Mouse (Mus musculus): ENCODE measurements around the gene Ptp4a2. TPM values are rescaled to one million over a fixed set of nuclear protein-coding genes. Genes with fewer than 3 reads are reported as not detected.

Gene Ptp4a2
- polyA plus RNA-seq, 1 experiment = 138 TPM

GRCm38 (mm10) chr4:129793713-129794329 is 17.2 kb upstream of the Ptp4a2 start:
- Histone ChIP-seq H3K36me3 (ENCODE audit: control insufficient read depth, insufficient read depth) (no peaks in the 10 kb centered on the region), H3K4me2 (ENCODE audit: low read depth) (peak overlapping the region; percentile 50), H3K4me3 (no peak overlapping the region), H3K27me3 (ENCODE audit: control insufficient read depth, insufficient read depth, insufficient read length) (no peaks in the 10 kb centered on the region), H3ac (ENCODE audit: control insufficient read depth, insufficient read length) (no peak overlapping the region), H3K79me2 (ENCODE audit: control insufficient read depth, insufficient read depth) (no peaks in the 10 kb centered on the region)
- no peak for TF ChIP-seq POLR2A (IDR thresholded peaks at IDR 0.05; ENCODE audit: insufficient read length, low read depth)
- peak; percentile 67; the same call in 1 of the 2 replicates for TF ChIP-seq CEBPB (IDR thresholded peaks at IDR 0.05; ENCODE audit: insufficient read depth, poor library complexity, severe bottlenecking)
- TF ChIP-seq MYOD1 (IDR thresholded peaks at IDR 0.05; ENCODE audit: control insufficient read depth in 1 of 3, insufficient read length in 2 of 3, low read depth in 2 of 3) = peak in 2 of 3 experiments; percentile 8 to 68
- TF ChIP-seq REST (IDR thresholded peaks at IDR 0.05; ENCODE audit: insufficient read depth, insufficient read length) = no peak

- Histone ChIP-seq H3K4me2 (ENCODE audit: low read depth) (peak overlapping the region; percentile 62), H3K36me3 (ENCODE audit: control insufficient read depth, insufficient read depth) (no peaks in the 10 kb centered on the region), H3K4me3 (no peak overlapping the region), H3K27me3 (ENCODE audit: control insufficient read depth, insufficient read depth, insufficient read length) (no peaks in the 10 kb centered on the region), H3K79me2 (ENCODE audit: control insufficient read depth, insufficient read depth) (no peaks in the 10 kb centered on the region), H3ac (ENCODE audit: control insufficient read depth, insufficient read length) (no peak overlapping the region)
- TF ChIP-seq TCF3 (IDR thresholded peaks at IDR 0.05; ENCODE audit: insufficient read length, low read depth) = no peak
- peak; percentile 25 for TF ChIP-seq POLR2A (IDR thresholded peaks at IDR 0.05; ENCODE audit: insufficient read length, low read depth)
- TF ChIP-seq USF1 (IDR thresholded peaks at IDR 0.05; ENCODE audit: low read depth) = no peak
- 0 out of 2 replicates have a peak, but pooled peaks have one; percentile 28 for TF ChIP-seq CEBPB (IDR thresholded peaks at IDR 0.05; ENCODE audit: insufficient read depth, poor library complexity, severe bottlenecking)
- no peak for TF ChIP-seq TCF12 (IDR thresholded peaks at IDR 0.05; ENCODE audit: insufficient read depth, poor library complexity, severe bottlenecking)
- no peak for TF ChIP-seq E2F4 (IDR thresholded peaks at IDR 0.05; ENCODE audit: insufficient read depth)
- TF ChIP-seq MAX (IDR thresholded peaks at IDR 0.05; ENCODE audit: low read depth) = no peak
- TF ChIP-seq MYOD1 (IDR thresholded peaks at IDR 0.05; ENCODE audit: control insufficient read depth in 1 of 3, insufficient read length in 2 of 3, low read depth in 2 of 3) = peak in 1 of 3 experiments; percentile 11
- no peak for TF ChIP-seq SRF (IDR thresholded peaks at IDR 0.05; ENCODE audit: control insufficient read depth, insufficient read length, low read depth)
- TF ChIP-seq MYOG (IDR thresholded peaks at IDR 0.05; ENCODE audit: control insufficient read depth in 1 of 3, insufficient read depth in 1 of 3, insufficient read length in 2 of 3, low read depth in 2 of 3) = no peak
- no peak for TF ChIP-seq REST (IDR thresholded peaks at IDR 0.05; ENCODE audit: insufficient read depth, insufficient read length)
- no peak for TF ChIP-seq POLR2AphosphoS2 (IDR thresholded peaks at IDR 0.05; ENCODE audit: insufficient read length, low read depth)
Observed at GRCm38 (mm10) chr4:129795151-129795860, 15.7 kb upstream of the Ptp4a2 start.

- H3K36me3 ChIP-seq (ENCODE audit: control insufficient read depth, insufficient read depth) = no peaks in the 10 kb centered on the region
- no peak overlapping the region for H3ac ChIP-seq (ENCODE audit: control insufficient read depth, insufficient read length)
- no peaks in the 10 kb centered on the region for H3K27me3 ChIP-seq (ENCODE audit: control insufficient read depth, insufficient read depth, insufficient read length)
- TF ChIP-seq MYOD1 (IDR thresholded peaks at IDR 0.05; ENCODE audit: control insufficient read depth in 1 of 3, insufficient read length in 2 of 3, low read depth in 2 of 3) (no peak), POLR2AphosphoS2 (IDR thresholded peaks at IDR 0.05; ENCODE audit: insufficient read length, low read depth) (no peak), TCF12 (IDR thresholded peaks at IDR 0.05; ENCODE audit: insufficient read depth, poor library complexity, severe bottlenecking) (no peak), MAX (IDR thresholded peaks at IDR 0.05; ENCODE audit: low read depth) (no peak), TCF3 (IDR thresholded peaks at IDR 0.05; ENCODE audit: insufficient read length, low read depth) (no peak), CEBPB (IDR thresholded peaks at IDR 0.05; ENCODE audit: insufficient read depth, poor library complexity, severe bottlenecking) (no peak), MYOG (IDR thresholded peaks at IDR 0.05; ENCODE audit: control insufficient read depth in 1 of 3, insufficient read depth in 1 of 3, insufficient read length in 2 of 3, low read depth in 2 of 3) (no peak), POLR2A (IDR thresholded peaks at IDR 0.05; ENCODE audit: insufficient read length, low read depth) (no peak), USF1 (IDR thresholded peaks at IDR 0.05; ENCODE audit: low read depth) (no peak), REST (IDR thresholded peaks at IDR 0.05; ENCODE audit: insufficient read depth, insufficient read length) (no peak), E2F4 (IDR thresholded peaks at IDR 0.05; ENCODE audit: insufficient read depth) (no peak), SRF (IDR thresholded peaks at IDR 0.05; ENCODE audit: control insufficient read depth, insufficient read length, low read depth) (no peak)
- peak overlapping the region; percentile 62 for H3K4me2 ChIP-seq (ENCODE audit: low read depth)
- H3K4me3 ChIP-seq = no peak overlapping the region
- no peaks in the 10 kb centered on the region for H3K79me2 ChIP-seq (ENCODE audit: control insufficient read depth, insufficient read depth)
Observed at GRCm38 (mm10) chr4:129795861-129796260, 15.2 kb upstream of the Ptp4a2 start.

GRCm38 (mm10) chr4:129797985-129798384 is 13.0 kb upstream of the Ptp4a2 start:
- H3K79me2 ChIP-seq (ENCODE audit: control insufficient read depth, insufficient read depth) = no peaks in the 10 kb centered on the region
- no peak overlapping the region for H3K4me2 ChIP-seq (ENCODE audit: low read depth)
- no peak overlapping the region for H3ac ChIP-seq (ENCODE audit: control insufficient read depth, insufficient read length)
- H3K4me3 ChIP-seq = no peak overlapping the region
- no peaks in the 10 kb centered on the region for H3K36me3 ChIP-seq (ENCODE audit: control insufficient read depth, insufficient read depth)
- TF ChIP-seq USF1 (IDR thresholded peaks at IDR 0.05; ENCODE audit: low read depth) = no peak
- TF ChIP-seq SRF (IDR thresholded peaks at IDR 0.05; ENCODE audit: control insufficient read depth, insufficient read length, low read depth) = no peak
- no peak for TF ChIP-seq E2F4 (IDR thresholded peaks at IDR 0.05; ENCODE audit: insufficient read depth)
- TF ChIP-seq POLR2A (IDR thresholded peaks at IDR 0.05; ENCODE audit: insufficient read length, low read depth) = no peak
- no peak for TF ChIP-seq MYOD1 (IDR thresholded peaks at IDR 0.05; ENCODE audit: control insufficient read depth in 1 of 3, insufficient read length in 2 of 3, low read depth in 2 of 3)
- no peak for TF ChIP-seq REST (IDR thresholded peaks at IDR 0.05; ENCODE audit: insufficient read depth, insufficient read length)
- no peak for TF ChIP-seq MYOG (IDR thresholded peaks at IDR 0.05; ENCODE audit: control insufficient read depth in 1 of 3, insufficient read depth in 1 of 3, insufficient read length in 2 of 3, low read depth in 2 of 3)
- H3K27me3 ChIP-seq (ENCODE audit: control insufficient read depth, insufficient read depth, insufficient read length) = no peaks in the 10 kb centered on the region
